In genomic region chr3:134369126-134369525, GRCm38 (mm10) we compare ENCODE assay signal across 11 mouse cellular contexts.
DNase-seq lines count a peak whose midpoint lies in the region; ATAC-seq and TF ChIP-seq lines count a peak whose summit lies in the region.
"Had no signal": no experiment of that assay in that cellular context is flagged by ENCODE, and none has a peak within 500 bp of the region (broad histone marks: within the 10 kb centered on the region; RNA-seq: fewer than 3 reads in every experiment).

No protein-coding gene starts in this region.

- no peak overlapping the region for H3K4me2 ChIP-seq in neural tube, embryonic 12.5 days (replicated peaks)
- H3K4me2 ChIP-seq: liver, embryonic 11.5 days had no signal

- H3K27ac ChIP-seq in heart, adult 2 months = peak overlapping the region; percentile 26; the same call in 1 of the 2 replicates
- H3K27ac ChIP-seq in heart, embryonic 10.5 days = no peak overlapping the region
- H3K27ac ChIP-seq in neural tube, embryonic 12.5 days = no peak overlapping the region
- H3K27ac ChIP-seq: layer of hippocampus, adult 2 months had no signal

- no peak for TF ChIP-seq CTCF in heart, adult 2 months (IDR thresholded peaks at IDR 0.05)

- H3K9me3 ChIP-seq in heart, embryonic 10.5 days = no peaks in the 10 kb centered on the region
- H3K9me3 ChIP-seq in neural tube, embryonic 12.5 days = no peaks in the 10 kb centered on the region

- no peaks in the 10 kb centered on the region for H3K27me3 ChIP-seq in heart, adult 2 months (ENCODE audit: control insufficient read depth, insufficient read depth, low read length)
- no peaks in the 10 kb centered on the region for H3K27me3 ChIP-seq in heart, embryonic 10.5 days (ENCODE audit: insufficient read depth, poor library complexity, severe bottlenecking)
- H3K27me3 ChIP-seq in neural tube, embryonic 12.5 days (replicated peaks) = no peaks in the 10 kb centered on the region

- 0 out of 2 replicates have a peak, but pooled peaks have one; percentile 18 for TF ChIP-seq EP300 in heart, adult 2 months (IDR thresholded peaks at IDR 0.05; ENCODE audit: insufficient read depth, low read depth, low read length)

- no peak for TF ChIP-seq POLR2A in heart, adult 2 months (IDR thresholded peaks at IDR 0.05; ENCODE audit: insufficient read depth, low read depth, low read length)

- no peaks in the 10 kb centered on the region for H3K36me3 ChIP-seq in heart, adult 2 months (ENCODE audit: control insufficient read depth, insufficient read depth, low read length)
- no peaks in the 10 kb centered on the region for H3K36me3 ChIP-seq in heart, embryonic 10.5 days
- no peaks in the 10 kb centered on the region for H3K36me3 ChIP-seq in neural tube, embryonic 12.5 days

- H3K4me3 ChIP-seq in heart, adult 2 months = no peak overlapping the region
- no peak overlapping the region for H3K4me3 ChIP-seq in heart, embryonic 10.5 days
- no peak overlapping the region for H3K4me3 ChIP-seq in neural tube, embryonic 12.5 days
- H3K4me3 ChIP-seq: layer of hippocampus, adult 2 months had no signal

- DNase-seq in heart, adult 2 months = peak in 1 of 2 experiments; percentile 35
- DNase-seq in heart, embryonic 10.5 days (ENCODE audit: low spot score) = no peak
- peak; percentile 8 for DNase-seq in embryo, embryonic 11.5 days (ENCODE audit: low read depth, low spot score)
- peak; percentile 12 for DNase-seq in heart, postnatal 4 days
- no peak for DNase-seq in left cerebral cortex, postnatal 36 days (ENCODE audit: low spot score in 2 of 2)
- no peak for DNase-seq in right cerebral cortex, postnatal 25 days
- DNase-seq in layer of hippocampus, postnatal 36 days = no peak
- DNase-seq: gastrocnemius, postnatal 36 days had no signal

- H3K4me1 ChIP-seq in heart, adult 2 months (ENCODE audit: control insufficient read depth, insufficient read depth, low read length) = no peaks in the 10 kb centered on the region; the same call in 1 of the 2 replicates
- no peaks in the 10 kb centered on the region for H3K4me1 ChIP-seq in heart, embryonic 10.5 days
- peaks cover 10% of the 10 kb centered on the region for H3K4me1 ChIP-seq in neural tube, embryonic 12.5 days

- H3K79me2 ChIP-seq in heart, adult 2 months (replicated peaks; ENCODE audit: control insufficient read depth, insufficient read depth, low read length) = no peaks in the 10 kb centered on the region

- ATAC-seq in neural tube, embryonic 12.5 days (ENCODE audit: low FRiP score, low read depth) = peak; percentile 52

- no peak overlapping the region for H3K9ac ChIP-seq in heart, adult 2 months (ENCODE audit: low read depth, low read length)
- H3K9ac ChIP-seq in neural tube, embryonic 12.5 days = no peak overlapping the region

- intact Hi-C loops in heart, adult 2 months (cut with DNase I) = loop anchor here (2.0 kb wide), 1 partner anchor 58 kb away; no protein-coding TSS in a partner anchor
- intact Hi-C loops in left cerebral cortex, postnatal 36 days (cut with DNase I) = no loop called here

- WGBS in heart, adult 2 months = 39% methylated on average over 4 of the region's 4 CpGs
- WGBS in heart, embryonic 10.5 days = 52% methylated on average over 4 of the region's 4 CpGs
- WGBS in neural tube, embryonic 12.5 days = 28% methylated on average over 4 of the region's 4 CpGs

Comparison
In these comparisons a context has a peak if more than half of its experiments do, and no peak if none do; other contexts are left out.
1. DNase-seq: peak in embryo, embryonic 11.5 days (single experiment) and heart, postnatal 4 days (single experiment); none in heart, embryonic 10.5 days (single experiment), left cerebral cortex, postnatal 36 days (0 of 2), right cerebral cortex, postnatal 25 days (single experiment) and layer of hippocampus, postnatal 36 days (0 of 2).